Mouse (Mus musculus) neural tube, embryonic 15.5 days (tissue): Measurements from ENCODE around the gene Rreb1. TPM values are rescaled to one million over a fixed set of nuclear protein-coding genes. Genes with fewer than 3 reads are reported as not detected.

ENCODE experiments used
- ATAC-seq: fragments of 200-750 bp; cut with Nextera tagmentation; 2 replicates; pipeline ENCODE4 v1.8.0; 2017; ENCODE audit warnings: mild to moderate bottlenecking, moderate TSS enrichment, moderate library complexity; ENCODE audit not compliant: low FRiP score
- H3K27ac ChIP-seq: fragments of 300-500 bp; sonication (generic); replicated peaks from 2 replicates; pipeline ENCODE4 v1.5.1; 2015; ENCODE audit warnings: mild to moderate bottlenecking, inconsistent platforms
- H3K27me3 ChIP-seq: fragments of 300-500 bp; sonication (generic); replicated peaks from 2 replicates; pipeline ENCODE4 v1.6.1; 2015; ENCODE audit warnings: inconsistent platforms
- H3K36me3 ChIP-seq: fragments of 300-500 bp; sonication (generic); 2 replicates; pipeline ENCODE4 v1.6.1; 2015; ENCODE audit warnings: inconsistent platforms
- H3K4me1 ChIP-seq: fragments of 300-500 bp; sonication (generic); 2 replicates; pipeline ENCODE4 v1.6.1; 2015; ENCODE audit warnings: inconsistent platforms
- H3K4me2 ChIP-seq: fragments of 300-500 bp; sonication (generic); 2 replicates; pipeline ENCODE4 v1.6.1; 2015; ENCODE audit warnings: inconsistent platforms, mild to moderate bottlenecking, moderate library complexity
- H3K4me3 ChIP-seq: fragments of 300-500 bp; sonication (generic); replicated peaks from 2 replicates; pipeline ENCODE4 v1.5.1; 2015; ENCODE audit warnings: mild to moderate bottlenecking, inconsistent platforms
- H3K9ac ChIP-seq: fragments of 300-500 bp; sonication (generic); replicated peaks from 2 replicates; pipeline ENCODE4 v1.6.1; 2015; ENCODE audit warnings: mild to moderate bottlenecking, inconsistent platforms
- H3K9me3 ChIP-seq: fragments of 300-500 bp; sonication (generic); replicated peaks from 2 replicates; pipeline ENCODE4 v1.6.1; 2016; ENCODE audit warnings: inconsistent platforms
- WGBS: fragments of 180-500 bp; shearing (Covaris S2); methylation state at CpG from one replicate; pipeline ENCODE4 v1.1.7; 2015; ENCODE audit warnings: mixed read lengths; 5-methylcytosine and 5-hydroxymethylcytosine counted together
- polyA plus RNA-seq: library from polyadenylated mRNA; unstranded; fragments of >200 nt; fragmentation: Nextera tagmentation; extraction: Ambion mirVana; gene quantifications from 2 replicates; pipeline ENCODE4 v1.2.1, GENCODE M21; 2015

Rreb1 gene
- polyA plus RNA-seq, 1 experiment from 2014 or later: 3.0 TPM

GRCm38 (mm10) chr13:37870118-37870908, 92.1 kb downstream of the Rreb1 start:
- Histone ChIP-seq H3K4me2 (no peak overlapping the region), H3K36me3 (no peaks in the 10 kb centered on the region), H3K4me1 (peaks cover 12% of the 10 kb centered on the region), H3K27me3 (no peaks in the 10 kb centered on the region), H3K9me3 (no peaks in the 10 kb centered on the region), H3K4me3 (no peak overlapping the region), H3K9ac (no peak overlapping the region), H3K27ac (no peak overlapping the region)
- 81% methylated on average over 12 of the region's 12 CpGs for WGBS
- no peak for ATAC-seq

GRCm38 (mm10) chr13:37872142-37872835, 94.1 kb downstream of the Rreb1 start:
- Histone ChIP-seq H3K27ac (no peak overlapping the region), H3K36me3 (no peaks in the 10 kb centered on the region), H3K4me3 (no peak overlapping the region), H3K4me2 (no peak overlapping the region), H3K9me3 (no peaks in the 10 kb centered on the region), H3K9ac (no peak overlapping the region), H3K4me1 (peaks cover 2% of the 10 kb centered on the region; the same call in 1 of the 2 replicates), H3K27me3 (no peaks in the 10 kb centered on the region)
- no peak for ATAC-seq
- WGBS: 93% methylated on average over 2 of the region's 2 CpGs

GRCm38 (mm10) chr13:37873125-37873891, 95.1 kb downstream of the Rreb1 start:
- Histone ChIP-seq H3K4me1 (no peaks in the 10 kb centered on the region), H3K27ac (no peak overlapping the region), H3K27me3 (no peaks in the 10 kb centered on the region), H3K9me3 (no peaks in the 10 kb centered on the region), H3K9ac (no peak overlapping the region), H3K4me2 (no peak overlapping the region), H3K4me3 (no peak overlapping the region), H3K36me3 (no peaks in the 10 kb centered on the region)
- 79% methylated on average over 7 of the region's 7 CpGs for WGBS
- ATAC-seq: no peak

GRCm38 (mm10) chr13:37875919-37876318, 97.7 kb downstream of the Rreb1 start:
- Histone ChIP-seq H3K4me2 (no peak overlapping the region), H3K4me3 (no peak overlapping the region), H3K9ac (no peak overlapping the region), H3K36me3 (no peaks in the 10 kb centered on the region), H3K4me1 (0 out of 2 replicates have a peak, but pooled peaks cover 9% of the 10 kb centered on the region), H3K9me3 (no peaks in the 10 kb centered on the region), H3K27ac (no peak overlapping the region), H3K27me3 (no peaks in the 10 kb centered on the region)
- 88% methylated on average over 2 of the region's 2 CpGs for WGBS
- ATAC-seq: no peak

GRCm38 (mm10) chr13:37876366-37876765, 98.2 kb downstream of the Rreb1 start:
- ATAC-seq: no peak

GRCm38 (mm10) chr13:37876836-37877235, 98.6 kb downstream of the Rreb1 start:
- Histone ChIP-seq H3K4me1 (0 out of 2 replicates have a peak, but pooled peaks cover 9% of the 10 kb centered on the region), H3K9ac (no peak overlapping the region), H3K9me3 (no peaks in the 10 kb centered on the region), H3K27me3 (no peaks in the 10 kb centered on the region), H3K27ac (no peak overlapping the region), H3K36me3 (no peaks in the 10 kb centered on the region), H3K4me2 (no peak overlapping the region), H3K4me3 (no peak overlapping the region)
- no peak for ATAC-seq
- 60% methylated on average over 4 of the region's 4 CpGs for WGBS

More at GRCm38 (mm10) chr13:37876366-37876765, 98.2 kb downstream of the Rreb1 start:
- no peaks in the 10 kb centered on the region for H3K36me3 ChIP-seq
- H3K27me3 ChIP-seq: no peaks in the 10 kb centered on the region
- H3K4me3 ChIP-seq: no peak overlapping the region
- 76% methylated on average over 5 of the region's 5 CpGs for WGBS
- no peak overlapping the region for H3K27ac ChIP-seq
- H3K4me1 ChIP-seq: 0 out of 2 replicates have a peak, but pooled peaks cover 9% of the 10 kb centered on the region
- H3K9me3 ChIP-seq: no peaks in the 10 kb centered on the region
- H3K4me2 ChIP-seq: no peak overlapping the region
- no peak overlapping the region for H3K9ac ChIP-seq

GRCm38 (mm10) chr13:37877241-37877640, 99.0 kb downstream of the Rreb1 start:
- Histone ChIP-seq H3K9me3 (no peaks in the 10 kb centered on the region), H3K4me1 (0 out of 2 replicates have a peak, but pooled peaks cover 9% of the 10 kb centered on the region), H3K27me3 (no peaks in the 10 kb centered on the region), H3K4me2 (no peak overlapping the region), H3K4me3 (no peak overlapping the region), H3K9ac (no peak overlapping the region), H3K27ac (no peak overlapping the region), H3K36me3 (no peaks in the 10 kb centered on the region)
- 86% methylated on average over 3 of the region's 3 CpGs for WGBS
- no peak for ATAC-seq

- no peak overlapping the region for H3K4me2 ChIP-seq
- 90% methylated on average over 2 of the region's 2 CpGs for WGBS
- H3K4me1 ChIP-seq: 0 out of 2 replicates have a peak, but pooled peaks cover 9% of the 10 kb centered on the region
- H3K4me3 ChIP-seq: no peak overlapping the region
- no peaks in the 10 kb centered on the region for H3K36me3 ChIP-seq
- ATAC-seq: no peak
- no peaks in the 10 kb centered on the region for H3K9me3 ChIP-seq
- no peak overlapping the region for H3K9ac ChIP-seq
- no peak overlapping the region for H3K27ac ChIP-seq
- no peaks in the 10 kb centered on the region for H3K27me3 ChIP-seq
Measured at GRCm38 (mm10) chr13:37878918-37879331, 100.7 kb downstream of the Rreb1 start.

- Histone ChIP-seq H3K27me3 (no peaks in the 10 kb centered on the region), H3K4me3 (no peak overlapping the region), H3K36me3 (no peaks in the 10 kb centered on the region), H3K9ac (no peak overlapping the region), H3K9me3 (no peaks in the 10 kb centered on the region), H3K27ac (no peak overlapping the region), H3K4me2 (no peak overlapping the region), H3K4me1 (0 out of 2 replicates have a peak, but pooled peaks cover 9% of the 10 kb centered on the region)
- WGBS: 74% methylated on average over 5 of the region's 5 CpGs
- ATAC-seq: no peak
Measured at GRCm38 (mm10) chr13:37879556-37879955, 101.4 kb downstream of the Rreb1 start.

GRCm38 (mm10) chr13:37880035-37880434, 101.8 kb downstream of the Rreb1 start:
- H3K4me3 ChIP-seq: no peak overlapping the region
- ATAC-seq: no peak
- H3K27ac ChIP-seq: no peak overlapping the region
- H3K4me1 ChIP-seq: 0 out of 2 replicates have a peak, but pooled peaks cover 9% of the 10 kb centered on the region
- H3K4me2 ChIP-seq: no peak overlapping the region
- no peaks in the 10 kb centered on the region for H3K27me3 ChIP-seq
- no peaks in the 10 kb centered on the region for H3K9me3 ChIP-seq
- no peak overlapping the region for H3K9ac ChIP-seq
- WGBS: 42% methylated on average over 1 of the region's 1 CpGs
- H3K36me3 ChIP-seq: no peaks in the 10 kb centered on the region

- ATAC-seq: no peak
- H3K27me3 ChIP-seq: no peaks in the 10 kb centered on the region
Measured at GRCm38 (mm10) chr13:37880581-37881130, 102.5 kb downstream of the Rreb1 start.

More at GRCm38 (mm10) chr13:37880581-37881130, 102.5 kb downstream of the Rreb1 start:
- Histone ChIP-seq H3K4me2 (no peak overlapping the region), H3K9ac (no peak overlapping the region), H3K27ac (no peak overlapping the region; the same call in 1 of the 2 replicates), H3K4me1 (0 out of 2 replicates have a peak, but pooled peaks cover 9% of the 10 kb centered on the region), H3K9me3 (no peaks in the 10 kb centered on the region), H3K36me3 (no peaks in the 10 kb centered on the region), H3K4me3 (no peak overlapping the region)
- 75% methylated on average over 9 of the region's 9 CpGs for WGBS
